Mouse (Mus musculus) erythroblast, embryonic 14.5 days (primary cell): ENCODE results near the gene Strn3.

ENCODE experiments used
- GATA1 ChIP-seq: IDR thresholded peaks from 2 replicates; pipeline ENCODE4 v1.6.1; 2012; ENCODE audit warnings: low read length, inconsistent platforms, mixed read lengths
- TAL1 ChIP-seq: IDR thresholded peaks from 3 replicates; pipeline ENCODE4 v1.6.1; 2012; ENCODE audit warnings: low read length, inconsistent platforms, mixed read lengths

DNA sequence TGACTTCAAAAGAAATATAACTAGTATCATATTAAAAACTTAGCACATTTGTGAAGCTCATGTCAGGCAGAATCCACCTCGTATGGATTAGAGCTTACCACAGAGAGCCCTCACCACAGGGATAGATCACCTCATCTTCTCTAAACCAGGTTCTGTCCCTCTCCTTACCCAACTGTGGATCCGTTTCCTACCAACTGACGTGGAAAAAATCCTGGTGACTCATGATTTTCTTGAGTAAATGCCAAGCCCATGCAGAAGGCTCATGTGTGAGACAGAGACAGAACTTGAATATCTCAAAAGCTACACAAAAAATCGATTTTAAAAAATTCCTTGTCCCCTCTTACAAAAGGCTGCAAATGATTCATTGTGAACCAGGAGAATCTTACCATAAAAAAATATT is 85.6 kb downstream of the Strn3 start:
- TF ChIP-seq GATA1 (no peak), TAL1 (no peak)
